Mouse (Mus musculus) hindbrain, embryonic 13.5 days (tissue): ENCODE data around the gene Manf. TPM values are rescaled to one million over a fixed set of nuclear protein-coding genes. Genes with fewer than 3 reads are reported as not detected.

Experiments
- ATAC-seq: fragments of 200-750 bp; cut with Nextera tagmentation; 2 replicates; pipeline ENCODE4 v1.8.0; 2017; ENCODE audit warnings: moderate TSS enrichment; ENCODE audit not compliant: low FRiP score
- H3K27ac ChIP-seq: fragments of 300-500 bp; sonication (generic); 2 replicates; pipeline ENCODE4 v1.5.1; 2015; ENCODE audit warnings: inconsistent platforms, mild to moderate bottlenecking, moderate library complexity
- H3K27me3 ChIP-seq: fragments of 300-500 bp; sonication (generic); 2 replicates; pipeline ENCODE4 v1.6.1; 2015; ENCODE audit warnings: mild to moderate bottlenecking, inconsistent platforms
- H3K36me3 ChIP-seq: fragments of 300-500 bp; sonication (generic); 2 replicates; pipeline ENCODE4 v1.6.1; 2015; ENCODE audit warnings: mild to moderate bottlenecking, inconsistent platforms
- H3K4me1 ChIP-seq: fragments of 300-500 bp; sonication (generic); replicated peaks from 2 replicates; pipeline ENCODE4 v1.6.1; 2015; ENCODE audit warnings: inconsistent platforms
- H3K4me2 ChIP-seq: fragments of 300-500 bp; sonication (generic); 2 replicates; pipeline ENCODE4 v1.6.1; 2015; ENCODE audit warnings: inconsistent platforms, mild to moderate bottlenecking, moderate library complexity
- H3K4me3 ChIP-seq: fragments of 300-500 bp; sonication (generic); 2 replicates; pipeline ENCODE4 v1.5.1; 2015; ENCODE audit warnings: mild to moderate bottlenecking, inconsistent platforms
- H3K9ac ChIP-seq: fragments of 300-500 bp; sonication (generic); 2 replicates; pipeline ENCODE4 v1.6.1; 2015; ENCODE audit warnings: mild to moderate bottlenecking, inconsistent platforms
- H3K9me3 ChIP-seq: fragments of 300-500 bp; sonication (generic); 2 replicates; pipeline ENCODE4 v1.6.1; 2016; ENCODE audit warnings: inconsistent platforms
- WGBS: fragments of 180-500 bp; shearing (Covaris S2); methylation state at CpG from one replicate; pipeline ENCODE4 v1.1.7; 2015; 5-methylcytosine and 5-hydroxymethylcytosine counted together
- polyA plus RNA-seq: library from polyadenylated mRNA; unstranded; fragments of >200 nt; fragmentation: Nextera tagmentation; extraction: Ambion mirVana; gene quantifications from 2 replicates; pipeline ENCODE4 v1.2.1, GENCODE M21; 2015

The Manf gene
- polyA plus RNA-seq, 1 experiment from 2014 or later: 190 TPM

GRCm38 (mm10) chr9:106892552-106892875 lies 735 bp upstream of the Manf start:
- Histone ChIP-seq H3K4me1 (peaks cover 45% of the 10 kb centered on the region), H3K4me3 (peak overlapping the region; percentile 86), H3K4me2 (peak overlapping the region; percentile 67), H3K27me3 (no peaks in the 10 kb centered on the region), H3K36me3 (peaks cover 54% of the 10 kb centered on the region), H3K9me3 (no peaks in the 10 kb centered on the region), H3K9ac (peak overlapping the region; percentile 81), H3K27ac (peak overlapping the region; percentile 93)
- ATAC-seq: no peak
- under 1% methylated on average over 9 of the region's 9 CpGs for WGBS

GRCm38 (mm10) chr9:106891341-106891741 lies 438 bp downstream of the Manf start:
- under 1% methylated on average over 17 of the region's 17 CpGs for WGBS
- peak overlapping the region; percentile 96 for H3K9ac ChIP-seq
- H3K27me3 ChIP-seq: no peaks in the 10 kb centered on the region
- H3K4me1 ChIP-seq: peaks cover 48% of the 10 kb centered on the region
- H3K4me2 ChIP-seq: peak overlapping the region; percentile 83
- peak overlapping the region; percentile 93 for H3K27ac ChIP-seq
- ATAC-seq: no peak
- H3K4me3 ChIP-seq: peak overlapping the region; percentile 86
- peaks cover 44% of the 10 kb centered on the region for H3K36me3 ChIP-seq
- no peaks in the 10 kb centered on the region for H3K9me3 ChIP-seq

- Histone ChIP-seq H3K36me3 (peaks cover 39% of the 10 kb centered on the region), H3K27me3 (no peaks in the 10 kb centered on the region), H3K4me3 (peak overlapping the region; percentile 86), H3K4me1 (peaks cover 52% of the 10 kb centered on the region), H3K9me3 (no peaks in the 10 kb centered on the region), H3K27ac (no peak overlapping the region), H3K9ac (peak overlapping the region; percentile 96), H3K4me2 (peak overlapping the region; percentile 83)
- WGBS: 68% methylated on average over 8 of the region's 8 CpGs
- ATAC-seq: no peak
Observed at GRCm38 (mm10) chr9:106890496-106891240, 1.1 kb downstream of the Manf start.

- H3K36me3 ChIP-seq: peaks cover 38% of the 10 kb centered on the region
- H3K4me3 ChIP-seq: no peak overlapping the region
- WGBS: 89% methylated on average over 9 of the region's 9 CpGs
- no peak overlapping the region for H3K27ac ChIP-seq
- no peak overlapping the region for H3K4me2 ChIP-seq
- H3K4me1 ChIP-seq: peaks cover 65% of the 10 kb centered on the region
- 0 out of 2 replicates have a peak overlapping the region, but pooled peaks have one; percentile 96 for H3K9ac ChIP-seq
- no peak for ATAC-seq
- no peaks in the 10 kb centered on the region for H3K27me3 ChIP-seq
- H3K9me3 ChIP-seq: no peaks in the 10 kb centered on the region
Observed at GRCm38 (mm10) chr9:106889321-106889720, 2.5 kb downstream of the Manf start.

GRCm38 (mm10) chr9:106888346-106888745 lies 3.4 kb downstream of the Manf start:
- Histone ChIP-seq H3K4me1 (peaks cover 70% of the 10 kb centered on the region), H3K9me3 (no peaks in the 10 kb centered on the region), H3K4me2 (no peak overlapping the region), H3K9ac (peak overlapping the region; percentile 58; the same call in 1 of the 2 replicates), H3K36me3 (peaks cover 45% of the 10 kb centered on the region), H3K27ac (0 out of 2 replicates have a peak overlapping the region, but pooled peaks have one; percentile 87), H3K27me3 (no peaks in the 10 kb centered on the region), H3K4me3 (no peak overlapping the region)
- WGBS: 96% methylated on average over 3 of the region's 3 CpGs
- no peak for ATAC-seq

- WGBS: 2% methylated on average over 98 of the region's 101 CpGs
Observed at GRCm38 (mm10) chr9:106886828-106887702, 4.7 kb downstream of the Manf start, which contains the start of gene Rbm15b. Gene Rbm15b (minus strand): TSS chr9:106887428.

GRCm38 (mm10) chr9:106885901-106886731 lies 5.7 kb downstream of the Manf start:
- Histone ChIP-seq H3K9ac (peak overlapping the region; percentile 99), H3K4me2 (peak overlapping the region; percentile 99), H3K4me3 (peak overlapping the region; percentile 94), H3K9me3 (no peaks in the 10 kb centered on the region), H3K27me3 (no peaks in the 10 kb centered on the region), H3K4me1 (peaks cover 83% of the 10 kb centered on the region), H3K36me3 (peaks cover 67% of the 10 kb centered on the region), H3K27ac (peak overlapping the region; percentile 96)
- under 1% methylated on average over 85 of the region's 107 CpGs for WGBS
- peak; percentile 5; the same call in 1 of the 2 replicates for ATAC-seq

More at GRCm38 (mm10) chr9:106886828-106887702, 4.7 kb downstream of the Manf start, which contains the start of gene Rbm15b:
- Histone ChIP-seq H3K27me3 (no peaks in the 10 kb centered on the region), H3K36me3 (peaks cover 58% of the 10 kb centered on the region), H3K9me3 (no peaks in the 10 kb centered on the region), H3K27ac (peak within 1 kb of the TSS; percentile 96), H3K9ac (peak within 1 kb of the TSS; percentile 99), H3K4me2 (peak within 1 kb of the TSS; percentile 99), H3K4me3 (peak within 1 kb of the TSS; percentile 94), H3K4me1 (peaks cover 75% of the 10 kb centered on the region)
- peak; percentile 58 for ATAC-seq

GRCm38 (mm10) chr9:106884996-106885900 lies 6.5 kb downstream of the Manf start:
- Histone ChIP-seq H3K4me3 (peak overlapping the region; percentile 94), H3K4me1 (peaks cover 78% of the 10 kb centered on the region), H3K9me3 (no peaks in the 10 kb centered on the region), H3K36me3 (peaks cover 66% of the 10 kb centered on the region), H3K4me2 (peak overlapping the region; percentile 99), H3K9ac (peak overlapping the region; percentile 99), H3K27me3 (no peaks in the 10 kb centered on the region), H3K27ac (peak overlapping the region; percentile 96)
- no peak for ATAC-seq
- 18% methylated on average over 44 of the region's 44 CpGs for WGBS

GRCm38 (mm10) chr9:106884306-106884705 lies 7.5 kb downstream of the Manf start:
- Histone ChIP-seq H3K9ac (peak overlapping the region; percentile 99), H3K4me2 (peak overlapping the region; percentile 99), H3K36me3 (peaks cover 63% of the 10 kb centered on the region), H3K4me1 (peaks cover 72% of the 10 kb centered on the region), H3K27me3 (no peaks in the 10 kb centered on the region), H3K27ac (no peak overlapping the region), H3K9me3 (no peaks in the 10 kb centered on the region), H3K4me3 (peak overlapping the region; percentile 94)
- WGBS: 34% methylated on average over 16 of the region's 16 CpGs
- no peak for ATAC-seq

- peak overlapping the region; percentile 60 for H3K9ac ChIP-seq
- no peaks in the 10 kb centered on the region for H3K9me3 ChIP-seq
- H3K4me2 ChIP-seq: peak overlapping the region; percentile 99
- H3K4me1 ChIP-seq: peaks cover 64% of the 10 kb centered on the region
- 82% methylated on average over 3 of the region's 3 CpGs for WGBS
- peaks cover 63% of the 10 kb centered on the region for H3K36me3 ChIP-seq
- peak overlapping the region; percentile 94 for H3K4me3 ChIP-seq
- no peaks in the 10 kb centered on the region for H3K27me3 ChIP-seq
- H3K27ac ChIP-seq: no peak overlapping the region
- no peak for ATAC-seq
Observed at GRCm38 (mm10) chr9:106883085-106883484, 8.7 kb downstream of the Manf start.

- 69% methylated on average over 4 of the region's 4 CpGs for WGBS
- no peak overlapping the region; the same call in 1 of the 2 replicates for H3K4me2 ChIP-seq
- ATAC-seq: no peak
Observed at GRCm38 (mm10) chr9:106882176-106882575, 9.6 kb downstream of the Manf start.

More at GRCm38 (mm10) chr9:106882176-106882575, 9.6 kb downstream of the Manf start:
- peaks cover 55% of the 10 kb centered on the region for H3K4me1 ChIP-seq
- peaks cover 69% of the 10 kb centered on the region for H3K36me3 ChIP-seq
- no peak overlapping the region for H3K4me3 ChIP-seq
- H3K9me3 ChIP-seq: no peaks in the 10 kb centered on the region
- no peak overlapping the region for H3K27ac ChIP-seq
- peak overlapping the region; percentile 9; the same call in 1 of the 2 replicates for H3K9ac ChIP-seq
- H3K27me3 ChIP-seq: no peaks in the 10 kb centered on the region
